Mouse (Mus musculus) midbrain, embryonic 15.5 days (tissue): ENCODE measurements around the gene Snap47. TPM values are rescaled to one million over a fixed set of nuclear protein-coding genes. Genes with fewer than 3 reads are reported as not detected.
A peak's percentile ranks its signal among the peaks of the same experiment; 100 is the strongest.

Source experiments
- ATAC-seq: fragments of 200-750 bp; cut with Nextera tagmentation; replicated peaks from 2 replicates; pipeline ENCODE4 v1.8.0; 2017; ENCODE audit warnings: moderate TSS enrichment
- H3K27ac ChIP-seq: fragments of 300-500 bp; sonication (generic); 2 replicates; pipeline ENCODE4 v1.5.1; 2015; ENCODE audit warnings: mild to moderate bottlenecking, inconsistent platforms
- H3K27me3 ChIP-seq: fragments of 300-500 bp; sonication (generic); replicated peaks from 2 replicates; pipeline ENCODE4 v1.6.1; 2015; ENCODE audit warnings: inconsistent platforms
- H3K36me3 ChIP-seq: fragments of 300-500 bp; sonication (generic); replicated peaks from 2 replicates; pipeline ENCODE4 v1.6.1; 2015; ENCODE audit warnings: inconsistent platforms
- H3K4me1 ChIP-seq: fragments of 300-500 bp; sonication (generic); 2 replicates; pipeline ENCODE4 v1.6.1; 2015; ENCODE audit warnings: inconsistent platforms
- H3K4me2 ChIP-seq: fragments of 300-500 bp; sonication (generic); 2 replicates; pipeline ENCODE4 v1.6.1; 2015; ENCODE audit warnings: inconsistent platforms, mild to moderate bottlenecking, moderate library complexity
- H3K4me3 ChIP-seq: fragments of 300-500 bp; sonication (generic); 2 replicates; pipeline ENCODE4 v1.5.1; 2015; ENCODE audit warnings: mild to moderate bottlenecking, inconsistent platforms
- H3K9ac ChIP-seq: fragments of 300-500 bp; sonication (generic); 2 replicates; pipeline ENCODE4 v1.6.1; 2015; ENCODE audit warnings: mild to moderate bottlenecking, inconsistent platforms
- H3K9me3 ChIP-seq: fragments of 300-500 bp; sonication (generic); 2 replicates; pipeline ENCODE4 v1.6.1; 2016; ENCODE audit warnings: inconsistent platforms
- WGBS: fragments of 180-500 bp; shearing (Covaris S2); methylation state at CpG from one replicate; pipeline ENCODE4 v1.1.7; 2015; ENCODE audit warnings: mixed read lengths; 5-methylcytosine and 5-hydroxymethylcytosine counted together
- polyA plus RNA-seq: library from polyadenylated mRNA; unstranded; fragments of >200 nt; fragmentation: Nextera tagmentation; extraction: Ambion mirVana; gene quantifications from 2 replicates; pipeline ENCODE4 v1.2.1, GENCODE M21; 2015

The Snap47 gene
- 539 and 549 TPM in 2 replicates for polyA plus RNA-seq

DNA sequence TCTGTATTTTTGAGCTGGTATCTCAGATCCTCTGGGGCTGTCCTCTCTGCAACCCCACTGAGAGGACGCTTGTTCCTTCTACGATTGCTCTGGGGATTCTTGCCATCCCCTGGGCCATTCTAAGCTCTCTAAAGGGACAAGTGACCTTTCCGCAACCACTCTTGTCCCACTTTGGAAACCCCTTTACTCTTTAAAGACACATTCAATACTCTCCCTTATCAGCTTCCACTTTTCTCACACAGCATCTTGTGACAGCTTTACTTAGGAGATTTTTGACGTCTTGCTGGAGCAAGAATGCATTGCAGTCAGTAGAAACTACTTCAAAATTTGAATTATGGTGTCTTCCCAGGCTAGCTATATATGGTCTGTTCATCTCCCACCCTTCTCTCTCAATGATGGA lies at the start of gene Snap47:
Snap47 (minus strand) TSS at position 101 of the 400 bp plus-strand sequence.
- WGBS: 79% methylated on average over 4 of the region's 4 CpGs
- Histone ChIP-seq H3K36me3 (peaks cover 13% of the 10 kb centered on the region; the same call in 1 of the 2 replicates), H3K4me1 (peaks cover 29% of the 10 kb centered on the region), H3K27me3 (no peaks in the 10 kb centered on the region), H3K9me3 (no peaks in the 10 kb centered on the region), H3K4me3 (peak within 1 kb of the TSS; percentile 77), H3K27ac (peak within 1 kb of the TSS; percentile 92), H3K9ac (peak within 1 kb of the TSS; percentile 65), H3K4me2 (peak within 1 kb of the TSS; percentile 84)
- no peak for ATAC-seq

DNA sequence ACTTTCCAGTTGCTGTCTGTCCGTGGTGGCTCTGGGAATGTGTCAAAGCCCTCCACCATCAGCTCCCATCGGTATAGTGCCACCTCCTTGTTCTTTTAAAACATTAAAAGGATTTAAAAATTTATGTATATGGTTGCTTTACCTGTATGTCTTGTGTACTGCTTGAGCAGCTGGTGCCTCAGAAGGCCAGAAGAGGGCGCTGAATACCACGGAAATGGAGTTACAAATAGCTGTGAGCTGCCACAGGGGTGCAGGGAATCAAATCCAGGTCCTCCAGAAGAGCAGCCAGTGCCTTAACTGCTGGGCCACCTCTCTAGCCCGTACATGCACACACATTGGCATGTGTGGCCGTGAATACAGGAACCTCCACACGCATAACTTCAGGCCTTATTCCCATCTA lies 46.8 kb upstream of the Snap47 start:
- no peak overlapping the region for H3K27ac ChIP-seq

DNA sequence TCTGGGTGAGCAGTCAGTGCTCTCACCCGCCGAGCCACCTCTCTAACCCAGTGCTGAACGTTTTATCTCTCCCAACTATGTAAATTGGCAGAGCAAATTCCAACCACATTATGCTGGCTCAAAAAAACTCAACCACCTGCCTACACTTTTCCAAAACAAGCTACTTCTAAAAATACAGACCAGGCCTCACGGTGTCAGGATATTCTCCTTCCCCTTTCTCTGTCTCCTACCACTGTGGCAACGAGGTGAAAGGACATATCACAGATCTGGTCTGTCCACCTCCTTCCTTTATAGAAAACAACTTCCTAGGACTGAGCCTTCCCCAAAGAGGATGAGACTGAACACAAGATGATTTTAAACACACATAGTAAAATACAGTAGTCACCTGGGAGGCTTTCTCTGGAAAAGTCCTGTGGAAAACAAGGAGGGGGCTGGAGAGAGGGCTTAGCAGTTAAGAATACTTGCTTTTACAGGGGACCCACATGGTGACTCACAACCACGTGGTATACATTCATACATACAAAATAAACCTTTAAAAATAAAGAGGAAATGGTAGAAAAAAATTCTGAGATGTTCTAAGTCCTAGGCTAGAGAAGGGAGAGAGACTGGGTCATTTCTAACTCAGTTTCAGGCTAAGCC lies 45.8 kb upstream of the Snap47 start:
- Histone ChIP-seq H3K4me3 (no peak overlapping the region), H3K36me3 (peaks cover 54% of the 10 kb centered on the region), H3K9me3 (no peaks in the 10 kb centered on the region), H3K27me3 (no peaks in the 10 kb centered on the region), H3K4me2 (no peak overlapping the region), H3K9ac (no peak overlapping the region), H3K27ac (no peak overlapping the region), H3K4me1 (no peaks in the 10 kb centered on the region)
- ATAC-seq: no peak
- 88% methylated on average over 6 of the region's 6 CpGs for WGBS

More for the DNA sequence above, 46.8 kb upstream of the Snap47 start:
- Histone ChIP-seq H3K4me3 (no peak overlapping the region), H3K36me3 (peaks cover 53% of the 10 kb centered on the region), H3K27me3 (no peaks in the 10 kb centered on the region), H3K9ac (no peak overlapping the region), H3K4me2 (no peak overlapping the region), H3K9me3 (no peaks in the 10 kb centered on the region), H3K4me1 (no peaks in the 10 kb centered on the region)
- WGBS: 94% methylated on average over 7 of the region's 7 CpGs
- ATAC-seq: no peak

DNA sequence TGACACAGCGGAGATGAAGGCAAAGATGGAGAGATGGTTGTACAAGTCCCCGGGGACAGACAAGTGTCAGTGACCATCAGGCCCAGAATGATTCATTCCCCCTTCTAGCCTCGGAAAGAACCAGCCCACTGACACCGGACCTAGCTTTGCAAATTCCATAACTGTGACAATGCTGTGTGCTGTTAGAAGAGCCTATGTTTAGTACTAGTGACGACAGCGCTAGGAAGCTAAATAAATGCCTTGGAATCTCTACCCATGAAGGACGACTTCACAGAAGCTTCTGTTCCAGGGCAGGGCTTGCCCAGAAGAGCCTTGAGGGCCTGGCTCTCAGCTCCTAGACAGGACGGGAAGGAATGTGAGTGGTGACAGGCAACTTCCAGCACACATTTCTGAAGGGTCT lies 35.2 kb upstream of the Snap47 start:
- H3K4me3 ChIP-seq: no peak overlapping the region
- no peak overlapping the region for H3K4me2 ChIP-seq
- WGBS: 86% methylated on average over 8 of the region's 8 CpGs
- no peaks in the 10 kb centered on the region for H3K4me1 ChIP-seq
- ATAC-seq: no peak
- no peak overlapping the region for H3K9ac ChIP-seq
- H3K27me3 ChIP-seq: no peaks in the 10 kb centered on the region
- peaks cover 29% of the 10 kb centered on the region for H3K36me3 ChIP-seq
- H3K27ac ChIP-seq: no peak overlapping the region
- no peaks in the 10 kb centered on the region for H3K9me3 ChIP-seq

DNA sequence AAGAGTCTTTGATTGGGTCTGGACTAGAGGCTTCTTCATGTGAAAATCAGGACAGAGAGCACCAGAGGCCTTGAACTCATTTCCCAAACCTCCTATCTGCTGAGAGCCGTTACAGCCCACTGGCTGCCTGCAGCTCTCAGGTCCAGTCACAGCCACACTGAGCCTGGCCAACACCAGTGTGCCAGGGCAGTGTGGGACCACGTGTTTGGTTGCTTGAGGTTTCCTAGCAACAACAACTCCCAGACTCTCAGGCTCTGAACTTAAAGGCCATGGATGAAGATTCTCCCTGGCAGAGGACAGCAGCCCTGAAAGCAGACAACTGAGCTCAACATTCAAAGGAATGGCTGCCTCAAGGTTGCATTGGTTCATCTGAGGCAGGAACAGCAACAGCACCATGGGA lies 34.7 kb upstream of the Snap47 start:
- Histone ChIP-seq H3K4me3 (no peak overlapping the region), H3K9me3 (no peaks in the 10 kb centered on the region), H3K27ac (no peak overlapping the region), H3K4me2 (no peak overlapping the region), H3K9ac (no peak overlapping the region), H3K36me3 (peaks cover 23% of the 10 kb centered on the region), H3K27me3 (no peaks in the 10 kb centered on the region), H3K4me1 (no peaks in the 10 kb centered on the region)
- 63% methylated on average over 2 of the region's 2 CpGs for whole genome bisulfite sequencing
- ATAC-seq: no peak

DNA sequence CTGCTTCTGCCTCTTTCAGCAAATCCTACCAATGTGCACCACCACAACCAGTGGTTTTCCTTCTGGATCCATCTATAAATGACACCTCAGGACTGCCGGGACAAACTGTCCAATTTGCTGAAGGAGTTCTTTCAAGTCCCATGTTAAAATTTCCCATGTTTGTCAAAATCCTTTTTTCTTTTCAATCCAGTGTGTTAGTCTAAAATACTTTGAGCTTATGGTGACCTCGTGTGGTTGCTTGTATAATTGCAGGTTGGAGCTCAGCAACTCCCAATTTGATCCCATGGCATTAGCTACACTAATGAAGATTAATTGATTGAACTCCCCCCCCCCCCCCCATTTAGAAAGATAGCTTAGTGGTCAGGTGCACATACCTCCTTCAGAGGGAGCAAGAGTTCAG lies 32.2 kb upstream of the Snap47 start:
- H3K27me3 ChIP-seq: no peaks in the 10 kb centered on the region
- no peak; the same call in 1 of the 2 replicates for ATAC-seq
- 9% methylated on average over 2 of the region's 2 CpGs for WGBS
- H3K4me1 ChIP-seq: no peaks in the 10 kb centered on the region
- H3K9me3 ChIP-seq: no peaks in the 10 kb centered on the region
- no peak overlapping the region for H3K4me3 ChIP-seq
- H3K4me2 ChIP-seq: no peak overlapping the region
- H3K9ac ChIP-seq: no peak overlapping the region
- H3K27ac ChIP-seq: no peak overlapping the region
- H3K36me3 ChIP-seq: peaks cover 22% of the 10 kb centered on the region

DNA sequence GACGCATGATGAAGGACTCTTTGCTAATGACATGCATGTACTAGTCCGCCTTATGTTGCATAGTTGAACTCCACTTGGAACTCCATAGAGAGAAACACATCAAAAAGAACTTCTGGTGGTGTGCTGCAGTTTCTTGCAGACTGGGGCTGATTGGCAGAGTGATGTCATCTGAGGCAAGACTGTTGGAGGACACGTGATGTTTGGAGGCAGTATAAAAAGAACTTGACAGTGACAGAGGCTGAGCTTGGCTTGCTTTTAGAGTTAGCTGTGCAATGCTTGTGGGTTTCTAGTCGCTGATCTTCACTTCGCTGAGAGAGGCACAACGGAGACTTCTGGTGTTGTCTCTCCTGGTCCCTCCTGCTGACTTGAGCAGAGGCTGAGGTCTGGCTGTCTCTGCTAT lies 26.3 kb upstream of the Snap47 start:
- Histone ChIP-seq H3K4me2 (no peak overlapping the region), H3K4me1 (no peaks in the 10 kb centered on the region), H3K9me3 (no peaks in the 10 kb centered on the region), H3K9ac (no peak overlapping the region), H3K27me3 (no peaks in the 10 kb centered on the region), H3K27ac (no peak overlapping the region), H3K36me3 (no peaks in the 10 kb centered on the region), H3K4me3 (no peak overlapping the region)
- WGBS: 76% methylated on average over 6 of the region's 6 CpGs
- no peak for ATAC-seq

DNA sequence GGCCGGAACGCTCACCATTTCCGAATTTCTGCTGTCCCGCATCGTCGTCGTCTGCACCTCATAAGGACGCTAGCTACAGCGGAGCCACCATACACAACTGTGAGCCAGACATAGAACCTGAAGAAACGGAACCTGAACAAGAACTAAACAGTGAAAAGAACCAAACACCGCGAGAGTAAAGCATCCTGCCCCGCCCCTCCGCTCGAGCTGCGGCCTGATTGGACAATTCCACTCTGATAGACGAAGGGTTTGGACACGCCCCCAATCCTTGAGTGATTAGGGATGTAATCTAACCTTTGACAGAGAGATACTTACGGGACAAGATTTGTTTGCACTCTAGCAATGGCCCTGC lies 21.3 kb upstream of the Snap47 start, which contains the start of gene Zfp867:
Zfp867 (minus strand) TSS at position 149 of the 352 bp plus-strand sequence.
- H3K4me3 ChIP-seq: peak within 1 kb of the TSS; percentile 97
- peak; percentile 95 for ATAC-seq
- peaks cover 13% of the 10 kb centered on the region for H3K4me1 ChIP-seq
- no peaks in the 10 kb centered on the region for H3K36me3 ChIP-seq
- no peaks in the 10 kb centered on the region for H3K27me3 ChIP-seq
- peak within 1 kb of the TSS; percentile 93 for H3K9ac ChIP-seq
- peak within 1 kb of the TSS; percentile 86 for H3K27ac ChIP-seq
- H3K9me3 ChIP-seq: no peaks in the 10 kb centered on the region
- H3K4me2 ChIP-seq: peak within 1 kb of the TSS; percentile 83
- under 1% methylated on average over 19 of the region's 19 CpGs for WGBS

DNA sequence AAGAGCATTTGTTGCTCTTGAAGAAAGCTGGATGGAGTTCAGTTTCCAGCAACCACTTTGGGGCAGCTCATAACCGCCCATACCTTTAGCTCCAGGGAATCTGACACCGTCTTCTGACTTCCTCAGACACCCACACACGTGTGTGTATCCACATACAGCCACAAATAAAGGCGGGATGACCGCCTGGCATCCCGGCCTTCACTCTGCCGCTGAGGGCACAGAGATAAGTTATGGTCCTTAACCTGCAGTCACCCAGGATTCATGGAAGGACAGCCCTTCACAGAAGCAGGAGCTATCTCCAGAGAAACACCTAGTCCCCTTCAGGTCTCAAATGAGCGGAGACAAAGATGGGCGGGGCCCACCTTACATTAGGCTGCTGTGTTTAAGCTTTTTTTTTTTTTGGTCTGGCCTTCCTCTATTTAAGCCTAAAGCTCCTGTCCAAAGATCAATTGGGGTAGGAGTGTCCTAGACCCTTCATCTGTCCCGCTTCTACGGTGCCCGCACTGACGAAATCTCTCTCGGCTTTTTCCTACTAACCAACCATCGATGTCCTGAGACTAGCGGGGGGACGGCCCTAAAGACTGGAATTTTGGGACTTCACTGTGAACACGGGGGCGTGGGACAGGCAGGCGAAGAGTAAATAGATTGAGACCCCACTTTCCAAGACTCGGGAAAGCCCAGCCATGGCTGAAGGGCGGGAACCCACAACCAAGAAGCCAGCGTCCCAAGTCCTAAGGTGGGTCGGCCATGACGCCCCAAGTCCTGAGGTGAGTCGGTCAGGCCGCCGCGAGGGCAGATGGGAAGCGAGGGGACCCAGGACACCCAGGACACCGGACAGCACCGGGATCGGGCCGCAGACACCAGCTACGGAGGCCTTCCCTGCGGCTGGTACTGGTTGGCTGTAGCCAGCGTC lies 20.7 kb upstream of the Snap47 start:
- ATAC-seq: peak; percentile 86
- Histone ChIP-seq H3K4me2 (peak overlapping the region; percentile 83), H3K27ac (peak overlapping the region; percentile 86), H3K9ac (peak overlapping the region; percentile 93), H3K4me3 (peak overlapping the region; percentile 97), H3K27me3 (no peaks in the 10 kb centered on the region), H3K9me3 (no peaks in the 10 kb centered on the region), H3K36me3 (no peaks in the 10 kb centered on the region), H3K4me1 (peaks cover 13% of the 10 kb centered on the region)
- 8% methylated on average over 37 of the region's 37 CpGs for WGBS

DNA sequence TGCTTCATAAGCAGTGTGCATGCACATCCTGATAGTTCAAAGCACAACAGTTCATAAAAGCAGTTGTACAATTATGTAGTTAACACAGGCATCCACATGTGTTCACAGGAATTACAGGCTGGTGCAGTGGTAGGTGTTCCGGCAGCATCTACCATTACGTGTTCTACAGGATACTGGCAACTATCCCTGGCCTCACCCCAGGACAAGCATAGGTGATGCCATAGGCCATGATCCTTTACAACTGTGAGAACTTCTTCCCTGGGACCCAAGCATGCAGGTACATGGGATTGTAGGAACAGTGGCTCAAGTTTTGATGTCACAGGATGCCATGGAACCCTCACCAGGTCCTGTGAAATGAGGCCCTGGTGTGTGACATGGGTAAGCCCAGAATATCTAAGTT lies 9.5 kb upstream of the Snap47 start:
- Histone ChIP-seq H3K4me3 (no peak overlapping the region), H3K4me2 (no peak overlapping the region), H3K4me1 (no peaks in the 10 kb centered on the region), H3K9ac (no peak overlapping the region), H3K27me3 (no peaks in the 10 kb centered on the region), H3K9me3 (peaks cover 19% of the 10 kb centered on the region), H3K36me3 (peaks cover 51% of the 10 kb centered on the region), H3K27ac (no peak overlapping the region)
- 98% methylated on average over 2 of the region's 2 CpGs for WGBS
- no peak for ATAC-seq

DNA sequence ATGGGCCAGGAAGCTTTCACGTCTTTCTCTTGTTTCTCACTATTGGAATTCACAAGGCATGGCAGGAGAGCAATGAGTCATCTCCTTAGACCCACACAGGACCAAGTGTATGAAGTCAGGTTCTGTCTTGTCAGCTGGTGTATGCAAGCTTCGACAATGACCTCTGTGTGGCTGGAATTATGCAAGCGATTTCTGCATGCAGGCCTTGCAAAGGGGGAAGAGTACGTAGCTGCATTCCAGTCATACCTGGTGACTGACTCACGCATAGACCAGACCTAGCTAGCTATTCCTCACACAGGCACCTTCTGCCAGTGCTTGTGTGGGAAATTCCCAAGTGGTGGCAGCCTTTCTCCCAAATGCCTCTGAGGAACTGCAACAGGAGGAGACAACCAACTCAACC lies 8.0 kb upstream of the Snap47 start:
- H3K27ac ChIP-seq: no peak overlapping the region
- H3K36me3 ChIP-seq: peaks cover 51% of the 10 kb centered on the region
- no peak overlapping the region for H3K9ac ChIP-seq
- peaks cover 14% of the 10 kb centered on the region for H3K9me3 ChIP-seq
- H3K4me1 ChIP-seq: no peaks in the 10 kb centered on the region
- no peak overlapping the region for H3K4me2 ChIP-seq
- H3K4me3 ChIP-seq: no peak overlapping the region
- WGBS: 66% methylated on average over 5 of the region's 5 CpGs
- ATAC-seq: no peak
- no peaks in the 10 kb centered on the region for H3K27me3 ChIP-seq

DNA sequence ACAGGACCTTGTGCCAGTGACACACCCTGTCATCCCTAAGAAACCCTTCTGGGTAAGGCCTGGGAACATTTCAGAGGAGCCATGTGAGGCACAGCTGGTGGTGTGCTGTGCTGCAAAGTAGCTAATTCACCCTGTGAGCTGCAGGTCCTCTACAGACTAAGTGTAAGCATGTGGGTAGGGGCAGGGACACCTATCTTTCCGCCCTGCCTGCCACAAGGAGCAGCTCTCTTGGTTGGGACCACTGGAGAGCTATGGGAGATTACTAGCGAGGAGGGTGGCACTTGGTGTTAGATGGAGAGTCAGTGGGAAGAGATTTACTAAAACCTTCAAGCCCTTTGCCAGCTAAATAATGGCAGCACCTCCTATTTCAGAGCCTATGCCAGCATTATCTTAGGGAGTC lies 5.9 kb upstream of the Snap47 start:
- Histone ChIP-seq H3K4me3 (no peak overlapping the region), H3K9ac (no peak overlapping the region), H3K36me3 (peaks cover 31% of the 10 kb centered on the region), H3K27ac (no peak overlapping the region), H3K9me3 (no peaks in the 10 kb centered on the region), H3K27me3 (no peaks in the 10 kb centered on the region), H3K4me1 (no peaks in the 10 kb centered on the region), H3K4me2 (no peak overlapping the region)
- WGBS: 82% methylated on average over 2 of the region's 2 CpGs
- ATAC-seq: no peak
